Mouse (Mus musculus) cerebellum, adult 18-20 months (tissue): ENCODE data around the gene Sphkap.

Experiments used
- DNase-seq, 2 experiments: peaks; one replicate each; pipeline ENCODE4 v3.0.0; 2021

Gene Sphkap

DNA sequence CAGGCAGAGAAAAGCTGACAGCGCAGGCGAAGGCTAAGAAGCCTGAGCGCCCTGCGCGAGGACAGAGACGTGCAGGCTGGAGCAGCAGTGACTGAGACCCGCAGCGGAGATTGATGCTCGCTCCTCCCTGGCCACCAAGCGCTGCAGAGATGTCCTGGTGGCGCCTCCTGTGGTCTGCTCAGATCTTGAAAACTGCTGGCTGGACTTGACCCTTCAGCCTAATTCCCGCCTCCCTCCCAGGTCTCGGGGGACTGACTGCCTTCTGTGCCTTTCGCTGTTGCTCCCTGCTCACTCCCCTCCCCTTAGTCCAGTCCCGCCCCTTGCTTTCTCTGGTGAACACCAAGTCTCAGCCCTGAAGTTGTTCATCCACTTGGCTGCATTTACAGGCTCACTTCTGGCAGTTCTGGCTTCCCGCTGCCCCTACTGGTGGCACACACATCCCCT is at the start of gene Sphkap:
Gene Sphkap (minus strand): TSS at position 180 of the 444 bp plus-strand sequence.
- peak; percentile 86 to 90 for DNase-seq

DNA sequence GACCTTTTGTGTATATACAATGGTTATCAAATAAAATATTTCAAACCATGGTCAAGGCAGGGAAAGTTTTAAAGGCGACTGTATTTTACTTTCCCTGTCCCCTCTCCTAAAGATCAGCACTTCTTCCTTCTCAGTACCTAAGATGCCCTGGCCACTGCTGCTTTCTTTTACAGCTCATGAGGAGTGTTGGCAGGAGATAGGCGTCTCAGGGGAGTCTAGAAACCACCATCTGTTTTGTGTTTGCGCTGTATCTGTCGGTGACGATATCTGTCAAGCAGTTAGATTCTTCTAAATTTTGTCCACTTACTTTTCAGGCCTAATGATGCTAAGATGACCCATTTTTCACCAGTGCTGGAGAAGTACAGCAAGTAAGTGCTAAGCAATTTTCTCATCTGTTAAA is 43.3 kb upstream of the Sphkap start:
- DNase-seq = peak; percentile 70 to 77

DNA sequence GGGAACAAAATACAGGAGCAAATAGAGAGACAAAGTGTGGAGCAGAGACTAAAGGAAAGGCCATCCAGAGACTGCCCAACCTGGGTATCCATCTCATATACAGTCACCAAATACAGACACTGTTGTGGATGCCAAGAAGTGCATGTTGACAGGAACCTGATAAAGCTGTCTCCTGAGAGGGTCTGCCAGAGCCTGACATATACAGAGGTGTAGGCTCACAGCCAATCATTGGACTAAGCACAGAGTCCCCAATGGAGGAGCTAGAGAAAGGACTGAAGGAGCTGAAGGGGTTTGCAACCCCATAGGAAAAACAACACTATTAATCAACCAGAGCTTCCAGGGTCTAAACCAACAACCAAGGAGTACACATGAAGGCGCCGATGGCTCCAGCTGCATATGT is 32.4 kb upstream of the Sphkap start:
- no peak for DNase-seq

DNA sequence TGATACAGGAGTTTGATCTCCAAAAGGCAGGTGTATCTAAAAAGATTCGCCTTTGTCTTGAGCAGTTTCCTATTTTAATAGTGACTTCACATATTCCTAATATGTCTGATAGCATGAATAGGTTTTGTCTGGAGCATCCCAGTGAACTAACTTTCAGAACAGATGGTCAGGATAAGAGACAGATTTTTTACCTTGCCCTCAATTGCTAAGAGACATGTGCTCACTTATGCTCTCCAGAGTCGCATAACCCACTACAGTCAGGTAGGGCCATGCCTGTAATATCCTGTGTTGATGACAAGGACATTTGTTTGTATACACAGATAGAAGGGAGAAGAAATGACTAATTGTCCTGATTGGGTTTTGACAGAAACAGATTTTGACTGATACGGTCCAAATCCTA is 25.9 kb upstream of the Sphkap start:
- DNase-seq = no peak

DNA sequence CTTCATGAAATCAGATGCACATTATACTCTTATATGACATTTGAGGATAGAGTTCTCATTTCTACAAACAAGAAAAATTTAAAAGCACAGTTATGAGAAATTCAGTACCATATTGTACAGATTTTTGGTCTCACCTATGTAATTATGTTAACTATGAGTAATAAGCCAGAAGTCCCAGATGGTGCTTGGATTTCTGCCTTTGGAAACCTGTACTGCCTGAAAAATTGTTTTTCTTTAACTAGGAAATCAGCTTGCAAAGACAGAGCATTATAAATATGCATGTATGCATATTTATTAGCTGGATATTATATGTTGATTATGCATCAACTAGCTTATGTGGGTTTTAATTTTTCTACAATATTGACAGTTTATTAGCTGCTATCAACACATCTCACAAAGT is 21.9 kb upstream of the Sphkap start:
- DNase-seq = peak; percentile 61 to 74

DNA sequence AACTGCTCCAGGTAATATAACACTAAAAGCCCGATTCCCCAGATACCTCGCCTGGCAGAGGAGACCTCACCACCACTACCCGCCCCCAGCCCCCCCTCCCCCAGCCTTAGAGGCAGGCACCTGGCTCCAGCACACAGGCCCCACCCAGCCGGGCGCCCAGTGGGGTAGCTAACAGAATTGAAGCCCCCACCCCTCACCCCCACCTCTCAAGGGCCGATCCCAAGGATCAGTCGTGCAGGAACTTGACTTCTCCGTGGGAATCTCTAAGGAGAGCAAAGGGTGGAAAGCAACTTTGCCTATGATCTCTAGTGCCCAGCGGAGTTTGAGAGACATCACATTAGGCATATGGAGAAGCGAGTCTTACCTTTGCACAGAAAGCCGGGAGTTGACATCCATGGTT is 384 bp downstream of the Sphkap start:
- no peak for DNase-seq

DNA sequence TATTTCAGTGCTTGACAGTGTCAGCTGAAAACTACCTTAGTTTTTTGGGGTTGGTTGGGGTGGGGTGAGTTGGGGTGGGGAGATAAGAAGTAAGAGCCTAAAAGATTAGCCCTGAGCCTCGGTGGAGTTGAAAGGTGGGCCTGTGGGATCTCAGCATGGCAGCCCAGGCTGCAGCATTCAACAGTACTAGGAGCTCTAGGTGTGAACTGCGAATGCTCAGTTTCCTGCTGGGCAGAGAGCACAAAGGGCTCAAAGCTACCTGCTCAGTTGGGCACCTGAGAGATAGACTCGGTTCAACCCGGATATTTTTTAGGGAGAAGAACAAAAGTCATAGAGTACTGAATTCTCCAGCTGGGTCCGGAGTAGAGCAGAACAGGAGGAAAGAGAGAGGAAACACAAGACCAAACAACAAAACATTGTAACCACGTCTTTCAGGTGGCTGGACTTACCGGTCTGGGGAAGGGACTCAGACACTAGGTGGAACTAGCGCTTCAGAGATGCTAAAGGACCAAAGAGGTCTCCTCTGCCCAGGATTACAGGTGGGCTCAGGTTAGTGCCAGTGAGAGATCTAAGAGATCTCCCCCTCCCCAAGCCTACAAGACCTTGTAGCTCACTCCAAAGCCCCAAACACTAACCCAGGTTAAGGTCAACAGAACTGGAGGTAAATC is 984 bp downstream of the Sphkap start:
- DNase-seq = peak; percentile 72 to 79

DNA sequence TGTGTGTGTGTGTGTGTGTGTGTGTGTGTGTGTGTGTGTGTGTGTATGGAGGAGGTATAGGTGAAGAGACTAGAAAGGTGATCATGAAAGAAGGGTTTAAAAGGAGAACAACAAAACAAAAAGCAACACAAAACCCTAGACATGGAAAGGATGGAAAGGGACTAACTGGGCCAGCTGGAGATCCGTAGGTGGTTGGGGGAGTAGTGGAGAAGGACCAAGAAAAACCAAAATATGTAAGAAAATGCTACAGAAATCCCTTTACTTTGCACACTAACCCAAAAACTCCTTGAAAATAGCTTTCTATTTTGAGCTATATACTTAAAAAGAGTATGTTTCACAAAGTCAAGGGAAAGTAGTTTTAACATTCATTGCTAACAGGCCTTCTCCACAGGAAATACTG is 6.9 kb downstream of the Sphkap start:
- DNase-seq = no peak

DNA sequence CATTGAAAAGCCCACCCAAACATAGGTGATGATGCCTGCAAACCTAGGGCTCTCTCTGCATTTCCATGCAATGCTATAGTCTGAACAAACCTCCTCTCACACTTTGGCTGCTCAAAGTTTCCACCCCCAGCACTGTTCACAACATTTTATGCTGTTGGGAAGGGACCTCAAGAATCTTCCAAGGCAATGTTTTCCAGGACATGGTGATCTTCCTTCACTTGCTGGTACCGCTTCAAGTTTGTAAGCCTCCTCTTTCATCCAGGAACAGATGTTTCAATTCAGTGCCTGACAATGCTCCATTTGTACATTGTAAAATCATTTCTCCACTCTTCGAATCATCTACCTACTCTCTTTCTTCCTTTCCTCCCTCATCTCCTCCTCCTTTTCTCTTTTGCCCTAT is 11.7 kb downstream of the Sphkap start:
- DNase-seq = no peak

DNA sequence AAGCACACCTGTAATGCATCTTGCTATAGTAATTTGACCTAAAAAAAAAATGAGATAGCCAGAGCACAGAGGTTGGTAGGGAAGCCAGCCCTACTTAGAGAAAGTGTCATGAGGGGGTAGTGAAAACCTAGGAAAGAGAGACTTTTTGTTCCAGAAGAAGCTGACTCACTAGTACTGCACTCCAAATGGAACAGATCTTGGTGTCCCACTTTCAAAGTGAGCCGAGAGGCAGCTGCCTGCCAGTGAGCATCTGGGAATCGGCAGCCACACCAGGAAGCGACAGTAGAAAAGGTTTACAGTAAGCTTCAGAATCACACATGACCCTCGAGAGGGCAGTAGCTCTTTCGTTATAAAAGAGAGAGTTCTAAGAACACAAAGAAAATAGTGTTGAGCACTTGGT is 12.4 kb downstream of the Sphkap start:
- no peak for DNase-seq

DNA sequence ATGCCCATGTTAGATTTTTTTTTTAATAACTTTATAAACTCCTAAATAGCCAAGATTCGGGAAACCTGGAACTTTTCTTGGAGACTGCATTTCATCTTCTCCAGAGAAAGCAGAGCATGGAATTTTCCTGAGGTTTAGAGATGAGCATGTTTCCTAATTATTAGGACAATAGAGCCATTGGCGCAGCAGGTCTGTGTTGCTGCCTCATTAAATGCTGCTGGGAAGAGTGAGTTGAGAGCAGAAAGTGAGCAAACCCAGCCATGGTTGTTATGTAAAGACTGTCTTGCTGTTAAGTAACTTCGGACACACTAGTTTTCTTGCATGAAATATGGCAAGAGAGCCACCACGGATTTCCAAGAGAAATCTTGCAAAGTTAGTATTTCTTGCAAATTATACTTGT is 18.6 kb downstream of the Sphkap start:
- peak in 1 of 2 experiments; percentile 40 for DNase-seq

DNA sequence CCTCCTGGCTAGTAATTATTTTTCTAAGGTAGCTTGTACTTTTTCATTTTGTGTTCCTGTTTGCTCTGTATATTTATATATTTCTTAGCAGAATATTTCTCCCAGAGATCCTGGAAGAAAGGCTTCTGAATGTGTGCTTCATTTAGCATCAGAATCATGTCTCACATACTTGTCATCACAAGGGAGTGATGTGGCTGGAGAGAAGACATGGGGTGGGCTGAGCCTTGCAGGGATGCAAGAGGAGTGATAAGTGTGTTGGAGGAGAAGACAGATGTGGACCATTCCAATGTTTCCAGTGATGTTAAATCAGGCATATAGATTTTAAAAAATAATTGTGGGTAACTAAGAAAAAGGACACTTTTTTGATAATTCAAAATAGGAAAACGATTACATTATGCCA is 30.6 kb downstream of the Sphkap start:
- no peak for DNase-seq

DNA sequence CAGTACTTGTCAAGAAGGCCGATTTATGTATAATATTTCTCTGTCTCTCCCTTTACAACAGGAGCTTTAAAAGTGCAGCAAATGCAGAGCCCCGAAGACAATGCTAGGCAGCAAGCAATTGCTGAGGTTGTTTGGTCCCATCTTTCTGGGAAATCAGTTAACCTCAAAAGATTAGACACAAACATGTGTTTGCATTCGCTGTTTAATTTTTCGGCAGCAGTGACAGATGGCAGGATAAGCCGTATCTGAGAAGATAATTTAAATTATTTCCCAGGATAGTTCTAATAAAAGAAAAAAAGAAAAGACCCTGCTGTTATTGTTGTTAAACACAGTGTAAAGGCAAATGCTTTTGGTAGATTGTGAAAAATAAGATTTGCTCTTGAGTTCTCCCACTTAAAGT is 41.5 kb downstream of the Sphkap start:
- peak in 1 of 2 experiments; percentile 28 for DNase-seq

DNA sequence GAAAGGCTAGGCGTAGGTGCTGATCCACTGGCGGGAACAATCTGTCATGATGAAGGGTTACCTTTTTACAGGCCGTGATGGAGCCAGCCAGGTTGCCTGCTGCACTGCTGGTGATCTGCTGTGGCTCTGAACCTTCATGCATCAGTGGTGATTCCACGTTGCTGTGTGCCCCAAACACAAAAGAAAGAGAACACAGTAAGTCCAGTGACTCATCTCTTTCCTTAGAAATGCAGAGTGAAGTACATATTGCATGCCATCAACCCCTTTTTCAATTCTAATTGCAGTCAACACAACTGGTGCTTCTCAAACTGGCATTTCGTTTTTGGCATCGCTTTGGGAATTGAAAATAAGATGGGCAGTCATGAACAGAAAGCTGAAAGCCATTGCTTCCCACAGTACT is 45.8 kb downstream of the Sphkap start:
- peak; percentile 56 to 59 for DNase-seq

DNA sequence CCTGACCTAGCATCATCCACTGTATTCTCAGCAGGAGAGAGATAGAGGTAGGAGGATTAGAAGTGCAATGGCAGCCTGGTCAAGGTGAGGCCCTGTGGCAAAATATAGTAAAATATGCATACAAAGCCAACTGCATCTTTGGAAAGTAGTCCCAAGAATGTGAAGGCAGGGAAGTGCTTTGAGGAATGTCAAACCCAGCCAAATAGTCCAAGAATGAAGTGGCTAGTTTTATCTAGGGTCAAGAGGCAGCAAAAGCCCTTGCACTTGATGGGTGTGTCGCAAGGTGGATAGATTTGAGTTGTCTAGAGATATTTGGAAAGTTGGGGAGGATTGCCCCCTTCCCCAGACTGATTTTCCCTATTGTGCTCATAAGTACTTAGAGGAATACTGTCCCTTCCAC is 61.5 kb downstream of the Sphkap start:
- no peak for DNase-seq

DNA sequence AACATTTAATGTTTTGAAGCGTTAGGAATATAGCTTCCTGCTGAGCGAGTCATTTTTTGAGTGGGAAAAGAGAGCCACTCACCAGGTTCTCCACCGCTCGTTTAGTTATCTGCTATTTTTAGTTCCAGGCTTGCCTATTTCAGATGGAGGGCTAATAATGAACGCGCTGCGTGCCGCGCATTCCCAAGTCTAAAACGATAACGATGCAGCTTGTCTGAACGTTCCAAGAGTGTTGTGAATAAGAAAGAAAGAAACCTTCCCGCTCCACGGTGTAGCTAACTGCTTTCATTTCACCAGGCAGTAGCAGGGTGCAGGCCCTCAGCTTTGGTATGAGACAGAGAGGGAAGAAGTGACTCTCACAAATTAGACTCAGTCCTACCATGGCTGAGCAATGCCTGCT is 62.4 kb downstream of the Sphkap start:
- peak; percentile 19 to 38 for DNase-seq

DNA sequence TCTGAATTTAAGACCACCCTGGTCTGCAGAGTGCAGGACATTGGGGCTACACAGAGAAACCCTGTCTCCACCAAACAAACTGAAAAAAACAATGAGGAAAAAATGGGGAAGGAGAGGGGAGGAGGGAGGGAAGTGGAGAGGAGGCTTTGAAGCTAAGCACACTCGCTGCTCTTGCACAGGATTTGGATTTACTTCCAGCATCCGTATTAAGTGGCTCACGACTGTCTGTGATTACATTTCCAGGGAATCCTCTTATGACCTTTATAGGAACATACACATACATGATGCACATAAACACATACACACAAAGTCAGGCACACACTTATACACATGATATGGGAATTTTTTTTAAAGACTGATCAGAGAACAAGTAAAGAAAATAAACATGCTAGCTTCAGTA is 62.9 kb downstream of the Sphkap start:
- no peak for DNase-seq

DNA sequence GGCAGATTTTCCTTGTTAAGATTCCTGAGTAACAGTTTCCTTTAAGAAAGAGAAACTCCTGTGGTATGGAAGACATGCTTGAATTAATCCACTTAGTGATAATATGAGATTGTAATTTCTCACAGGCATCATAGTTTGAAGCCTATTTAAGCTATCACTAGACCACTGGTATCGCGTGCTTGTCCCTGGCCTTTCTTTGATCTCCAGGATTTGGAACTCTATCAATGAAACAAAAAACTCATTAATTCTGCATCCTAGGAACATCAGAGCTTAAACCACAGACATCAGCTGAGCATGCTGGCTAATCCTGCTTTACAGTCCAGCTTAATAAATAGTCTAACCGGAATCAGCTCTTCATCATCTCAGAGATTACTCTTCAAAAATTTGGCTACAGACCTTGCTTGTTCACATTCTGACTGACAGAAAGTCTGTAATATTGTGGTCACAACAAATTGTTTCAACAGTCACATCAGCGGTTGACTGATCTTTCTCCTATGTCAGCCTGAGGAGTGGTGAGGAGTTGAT is 65.2 kb downstream of the Sphkap start:
- no peak for DNase-seq

DNA sequence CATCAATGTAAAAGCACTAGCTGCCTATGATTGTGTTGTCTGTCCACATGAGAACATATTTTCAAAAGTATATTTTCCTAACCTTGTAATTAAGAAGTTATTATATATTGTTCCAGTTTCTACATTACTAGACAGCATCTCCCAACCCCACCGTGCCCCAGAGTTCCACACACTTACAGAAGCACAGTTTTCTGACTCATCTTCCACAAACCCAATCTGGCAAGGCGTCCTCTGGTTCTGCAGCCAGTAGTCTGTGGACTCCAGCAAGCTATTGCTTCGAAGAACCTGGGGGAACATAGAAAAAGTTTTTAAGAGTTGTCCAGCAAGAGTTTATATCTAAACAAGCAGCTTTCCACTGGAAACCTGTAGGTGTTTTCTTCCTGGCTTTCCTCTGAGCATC is 68.6 kb downstream of the Sphkap start:
- no peak for DNase-seq

DNA sequence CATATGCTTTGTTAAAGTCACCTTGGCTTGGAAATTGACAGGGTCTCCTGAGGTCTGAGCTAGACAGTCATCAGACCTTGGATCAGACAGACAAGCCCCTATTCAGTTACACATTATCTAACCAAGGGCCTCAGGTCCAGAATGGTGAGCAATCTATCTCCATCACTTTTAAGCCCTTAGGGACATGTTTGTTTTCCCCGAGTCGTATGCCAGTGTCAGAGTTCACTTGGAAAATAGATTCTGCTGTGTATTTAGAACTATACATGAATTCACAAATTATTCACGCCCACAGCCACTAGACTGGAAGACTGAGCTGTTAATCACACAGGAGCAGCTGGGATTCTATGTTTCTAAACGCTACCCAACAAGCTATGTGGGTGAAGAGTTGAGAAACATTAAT is 91.1 kb downstream of the Sphkap start:
- DNase-seq = no peak

DNA sequence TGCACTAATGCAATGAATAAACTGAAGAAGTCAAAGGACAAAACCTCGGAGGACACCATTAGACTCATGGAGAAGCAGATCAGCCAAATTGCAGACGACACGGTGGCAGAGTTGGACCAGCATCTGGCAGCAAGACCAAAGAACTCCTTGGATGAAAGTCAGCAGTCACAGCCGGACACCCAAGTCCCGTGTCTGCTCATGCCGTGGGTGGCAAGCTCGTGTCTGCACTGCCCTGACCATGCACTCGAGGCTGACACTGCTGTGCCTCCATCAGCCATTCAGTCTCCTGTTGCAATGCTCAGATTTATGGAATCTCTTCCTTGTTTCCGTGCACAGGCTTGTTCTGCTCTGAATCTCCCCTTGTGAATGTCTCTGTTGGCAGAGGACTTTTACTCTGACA is 92.9 kb downstream of the Sphkap start:
- peak; percentile 58 to 64 for DNase-seq

DNA sequence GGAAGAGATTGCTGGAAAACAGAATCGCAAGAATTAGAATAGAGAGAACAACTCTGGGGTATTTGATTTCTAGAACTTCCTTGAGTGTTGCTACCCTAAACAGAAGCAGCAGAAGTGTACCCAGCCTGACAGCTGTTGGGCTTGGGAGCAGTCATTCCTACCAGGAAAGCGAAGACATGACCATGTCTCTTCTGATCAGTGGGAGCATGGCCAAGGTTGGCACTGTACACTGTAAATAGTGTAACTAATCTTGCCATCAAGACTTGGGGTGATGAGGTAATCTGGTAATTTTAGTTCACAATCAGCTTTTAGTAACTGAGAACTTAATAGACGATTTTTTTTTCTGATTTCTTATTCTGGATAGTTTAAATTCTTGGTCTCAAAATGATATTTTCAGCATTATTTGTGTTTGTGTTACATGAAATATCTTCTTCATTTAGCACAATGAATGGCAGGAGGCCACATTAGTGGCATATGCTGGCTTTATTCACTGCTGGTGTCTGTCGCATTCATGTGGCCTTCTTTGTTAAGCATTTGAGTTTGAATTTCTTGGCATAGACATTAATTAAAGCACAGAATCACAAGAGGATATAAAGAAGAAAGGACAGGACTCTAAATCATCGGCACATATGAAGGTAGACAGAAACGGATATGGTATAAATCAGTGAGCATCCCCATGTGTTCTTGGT is 96.2 kb downstream of the Sphkap start:
- peak; percentile 57 to 64 for DNase-seq

DNA sequence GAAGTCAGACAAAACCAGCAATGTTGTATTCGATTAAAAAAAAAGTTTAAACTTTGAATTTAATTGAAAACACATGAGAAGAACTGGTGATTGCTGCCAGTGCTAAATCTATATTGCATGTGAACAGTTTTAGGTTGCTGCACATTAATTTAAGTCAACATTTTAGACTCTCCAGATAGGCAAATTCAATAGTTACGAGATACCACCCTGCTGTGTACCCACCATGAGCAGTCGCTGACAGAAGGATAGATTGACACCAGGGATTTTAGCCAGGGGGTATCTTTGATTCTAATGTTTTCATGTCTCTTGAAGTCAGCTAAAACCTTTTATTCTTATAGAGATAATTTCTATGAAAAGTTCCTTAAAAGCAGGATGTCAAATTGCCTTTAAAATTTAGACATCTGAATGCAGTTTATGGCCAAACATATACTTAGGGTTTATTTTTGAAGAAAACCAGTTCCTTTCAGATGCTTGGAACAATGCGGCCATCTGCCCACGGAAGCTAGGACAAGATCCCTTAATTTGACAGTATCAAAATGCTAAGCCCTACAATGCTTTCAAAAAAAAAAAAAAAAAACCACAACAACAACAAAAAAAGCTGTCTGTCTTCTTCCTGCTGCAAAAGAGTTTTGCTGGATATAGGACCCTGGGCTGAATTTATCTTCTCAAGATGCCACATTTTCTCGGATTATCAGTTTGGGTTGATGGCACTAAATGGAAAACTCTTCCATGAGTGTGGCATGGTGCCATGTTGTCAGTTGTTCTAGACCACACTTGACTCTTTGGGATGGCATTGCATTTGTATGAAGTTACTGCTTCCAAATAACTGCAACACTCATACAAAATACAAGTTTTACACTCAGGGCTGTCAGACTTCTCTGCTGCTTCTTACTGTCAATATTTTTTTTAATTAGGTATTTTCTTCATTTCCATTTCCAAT is 110.6 kb downstream of the Sphkap start:
- peak; percentile 37 to 53 for DNase-seq
